Mouse (Mus musculus) liver, embryonic 14.5 days (tissue): ENCODE data around the gene Idnk. TPM values are rescaled to one million over a fixed set of nuclear protein-coding genes. Genes with fewer than 3 reads are reported as not detected.

Experiments
- ATAC-seq: fragments of 200-750 bp; cut with Nextera tagmentation; 2 replicates; pipeline ENCODE4 v1.8.0; 2017; ENCODE audit warnings: moderate number of reproducible peaks, mild to moderate bottlenecking, moderate library complexity; ENCODE audit not compliant: insufficient read depth
- DNase-seq, 3 experiments: peaks; one replicate each; pipeline ENCODE4 v3.0.0-alpha.2; 2012 to 2013; ENCODE audit warnings: low read depth in 3 of 3, low spot score in 3 of 3
- H3K27ac ChIP-seq: fragments of 300-500 bp; sonication (generic); 2 replicates; pipeline ENCODE4 v1.5.1; 2014; ENCODE audit warnings: moderate library complexity, mild to moderate bottlenecking, control low read depth, inconsistent platforms
- H3K27me3 ChIP-seq: fragments of 300-500 bp; sonication (generic); 2 replicates; pipeline ENCODE4 v1.6.1; 2014; ENCODE audit warnings: mild to moderate bottlenecking, low read length, moderate library complexity; ENCODE audit not compliant: control insufficient read depth, insufficient read depth
- H3K36me3 ChIP-seq: fragments of 300-500 bp; sonication (generic); replicated peaks from 2 replicates; pipeline ENCODE4 v1.6.1; 2014; ENCODE audit warnings: low read depth; ENCODE audit not compliant: control insufficient read depth, insufficient read depth
- H3K4me1 ChIP-seq, 2 experiments: fragments of 200-500 bp in 1 of 2; fragments of 300-500 bp in 1 of 2; sonication (generic) in 1 of 2; replicated peaks; 2 replicates each; pipeline ENCODE4 v1.6.1; 2012 to 2014; ENCODE audit warnings: antibody characterized with exemption in 1 of 2, inconsistent platforms in 1 of 2, low read length in 1 of 2; ENCODE audit not compliant: control insufficient read depth in 2 of 2, insufficient read depth in 2 of 2
- H3K4me2 ChIP-seq: fragments of 300-500 bp; sonication (generic); 2 replicates; pipeline ENCODE4 v1.6.1; 2014; ENCODE audit warnings: low read depth, mild to moderate bottlenecking, control low read depth, moderate library complexity
- H3K4me3 ChIP-seq, 2 experiments: fragments of 200-500 bp in 1 of 2; fragments of 300-500 bp in 1 of 2; sonication (generic) in 1 of 2; 2 replicates each; pipeline ENCODE4 v1.5.1; 2012 to 2014; ENCODE audit warnings: low read depth in 2 of 2, low read length in 2 of 2, mild to moderate bottlenecking in 2 of 2, control low read depth in 1 of 2, inconsistent platforms in 1 of 2, moderate library complexity in 1 of 2; ENCODE audit not compliant: insufficient read depth in 1 of 2
- H3K9ac ChIP-seq: fragments of 300-500 bp; sonication (generic); replicated peaks from 2 replicates; pipeline ENCODE4 v1.6.1; 2014; ENCODE audit warnings: mild to moderate bottlenecking, control low read depth, moderate library complexity
- H3K9me3 ChIP-seq: fragments of 300-500 bp; sonication (generic); 2 replicates; pipeline ENCODE4 v1.6.1; 2016; ENCODE audit warnings: low read length, mixed read lengths; ENCODE audit not compliant: control insufficient read depth
- CTCF ChIP-seq: IDR thresholded peaks from 2 replicates; pipeline ENCODE4 v1.5.1; 2016; ENCODE audit warnings: antibody characterized with exemption, low read depth, control low read depth
- EP300 ChIP-seq: IDR thresholded peaks from 2 replicates; pipeline ENCODE4 v1.6.1; 2016; ENCODE audit warnings: antibody characterized with exemption, low read depth
- WGBS: fragments of 180-500 bp; shearing (Covaris S2); extraction: QIAGEN DNeasy Blood & Tissue Kit; methylation state at CpG from one replicate; pipeline ENCODE4 v1.1.7; 2014; ENCODE audit not compliant: insufficient replicate concordance; 5-methylcytosine and 5-hydroxymethylcytosine counted together
- polyA plus RNA-seq, 2 experiments: library from polyadenylated mRNA; depleted of rRNA in 1 of 2; stranded (reverse) in 1 of 2; unstranded in 1 of 2; fragments of >200 nt; fragmentation: Nextera tagmentation in 1 of 2; extraction: Ambion mirVana in 1 of 2; gene quantifications; 2 replicates each; pipeline versions ENCODE4 v1.2.1 to v1.2.3; 2012 to 2014

Idnk gene
- polyA plus RNA-seq, 2 experiments = 6.9 to 17.7 TPM

GRCm38 (mm10) chr13:58122786-58123297 is 34.6 kb upstream of the Idnk start:
- DNase-seq (no peak), ATAC-seq (no peak)
- no peak for TF ChIP-seq CTCF
- no peak for TF ChIP-seq EP300
- peaks cover 9% of the 10 kb centered on the region for H3K36me3 ChIP-seq
- H3K27ac ChIP-seq = no peak overlapping the region
- 70% methylated on average over 10 of the region's 10 CpGs for WGBS
- H3K4me2 ChIP-seq = peak overlapping the region; percentile 13; the same call in 1 of the 2 replicates
- no peak overlapping the region for H3K4me3 ChIP-seq
- no peak overlapping the region for H3K9ac ChIP-seq
- H3K9me3 ChIP-seq = no peaks in the 10 kb centered on the region
- H3K4me1 ChIP-seq = peaks cover 6 to 14% of the 10 kb centered on the region in 2 experiments
- H3K27me3 ChIP-seq = no peaks in the 10 kb centered on the region

- 0 out of 2 replicates have a peak, but pooled peaks have one; percentile 6 for ATAC-seq
- H3K4me3 ChIP-seq = no peak overlapping the region
- H3K4me1 ChIP-seq = peaks cover 6 to 14% of the 10 kb centered on the region in 2 experiments
- no peak overlapping the region for H3K9ac ChIP-seq
- H3K36me3 ChIP-seq = peaks cover 9% of the 10 kb centered on the region
- no peak overlapping the region for H3K27ac ChIP-seq
- H3K4me2 ChIP-seq = no peak overlapping the region
- TF ChIP-seq CTCF (no peak), EP300 (no peak)
- H3K9me3 ChIP-seq = no peaks in the 10 kb centered on the region
- H3K27me3 ChIP-seq = no peaks in the 10 kb centered on the region
- DNase-seq = no peak
- WGBS = 65% methylated on average over 8 of the region's 8 CpGs
Measured at GRCm38 (mm10) chr13:58123381-58123780, 34.1 kb upstream of the Idnk start.

GRCm38 (mm10) chr13:58124278-58124677 is 33.2 kb upstream of the Idnk start:
- Histone ChIP-seq H3K4me1 (peaks cover 6 to 14% of the 10 kb centered on the region in 2 experiments), H3K4me3 (no peak overlapping the region), H3K9me3 (no peaks in the 10 kb centered on the region), H3K9ac (no peak overlapping the region), H3K27ac (no peak overlapping the region), H3K36me3 (peaks cover 9% of the 10 kb centered on the region), H3K27me3 (no peaks in the 10 kb centered on the region), H3K4me2 (no peak overlapping the region)
- 80% methylated on average over 3 of the region's 3 CpGs for WGBS
- DNase-seq (no peak), ATAC-seq (no peak)
- TF ChIP-seq EP300 (no peak), CTCF (no peak)

- Histone ChIP-seq H3K27me3 (no peaks in the 10 kb centered on the region), H3K9ac (no peak overlapping the region), H3K36me3 (peaks cover 9% of the 10 kb centered on the region), H3K4me2 (peak overlapping the region; percentile 9; the same call in 1 of the 2 replicates), H3K27ac (no peak overlapping the region), H3K9me3 (no peaks in the 10 kb centered on the region), H3K4me3 (no peak overlapping the region), H3K4me1 (peaks cover 11 to 21% of the 10 kb centered on the region in 2 experiments)
- ATAC-seq (no peak), DNase-seq (no peak)
- WGBS = 47% methylated on average over 2 of the region's 2 CpGs
- TF ChIP-seq CTCF = no peak
- no peak for TF ChIP-seq EP300
Measured at GRCm38 (mm10) chr13:58124989-58125388, 32.5 kb upstream of the Idnk start.

GRCm38 (mm10) chr13:58126126-58126525 is 31.3 kb upstream of the Idnk start:
- TF ChIP-seq CTCF (peak; percentile 82), EP300 (no peak)
- H3K9me3 ChIP-seq = no peaks in the 10 kb centered on the region
- H3K4me1 ChIP-seq = peaks cover 13 to 24% of the 10 kb centered on the region in 2 experiments
- H3K4me2 ChIP-seq = peak overlapping the region; percentile 95
- WGBS = 28% methylated on average over 7 of the region's 7 CpGs
- H3K36me3 ChIP-seq = peaks cover 9% of the 10 kb centered on the region
- peak overlapping the region; percentile 86 to 93 for H3K4me3 ChIP-seq
- DNase-seq (peak; percentile 71 to 80 (median 75)), ATAC-seq (no peak)
- H3K9ac ChIP-seq = no peak overlapping the region
- no peaks in the 10 kb centered on the region for H3K27me3 ChIP-seq
- H3K27ac ChIP-seq = no peak overlapping the region
